Mouse (Mus musculus) midbrain, embryonic 12.5 days (tissue): ENCODE data around the gene Exosc7. TPM values are rescaled to one million over a fixed set of nuclear protein-coding genes. Genes with fewer than 3 reads are reported as not detected.

Experiments used
- ATAC-seq: fragments of 200-750 bp; cut with Nextera tagmentation; 2 replicates; pipeline ENCODE4 v1.8.0; 2017; ENCODE audit warnings: low read depth, moderate TSS enrichment, moderate library complexity; ENCODE audit not compliant: low FRiP score
- H3K27ac ChIP-seq: fragments of 300-500 bp; sonication (generic); replicated peaks from 2 replicates; pipeline ENCODE4 v1.5.1; 2016; ENCODE audit warnings: mild to moderate bottlenecking
- H3K27me3 ChIP-seq: fragments of 300-500 bp; sonication (generic); 2 replicates; pipeline ENCODE4 v1.6.1; 2016; ENCODE audit warnings: mild to moderate bottlenecking
- H3K36me3 ChIP-seq: fragments of 300-500 bp; sonication (generic); 2 replicates; pipeline ENCODE4 v1.6.1; 2016
- H3K4me1 ChIP-seq: fragments of 300-500 bp; sonication (generic); 2 replicates; pipeline ENCODE4 v1.6.1; 2016
- H3K4me2 ChIP-seq: fragments of 300-500 bp; sonication (generic); replicated peaks from 2 replicates; pipeline ENCODE4 v1.6.1; 2016; ENCODE audit warnings: mild to moderate bottlenecking, moderate library complexity
- H3K4me3 ChIP-seq: fragments of 300-500 bp; sonication (generic); 2 replicates; pipeline ENCODE4 v1.5.1; 2016; ENCODE audit warnings: mild to moderate bottlenecking
- H3K9ac ChIP-seq: fragments of 300-500 bp; sonication (generic); replicated peaks from 2 replicates; pipeline ENCODE4 v1.6.1; 2016; ENCODE audit warnings: mild to moderate bottlenecking, moderate library complexity
- H3K9me3 ChIP-seq: fragments of 300-500 bp; sonication (generic); 2 replicates; pipeline ENCODE4 v1.6.1; 2016; ENCODE audit warnings: mild to moderate bottlenecking
- WGBS: fragments of 180-500 bp; shearing (Covaris S2); methylation state at CpG from one replicate; pipeline ENCODE4 v1.1.7; 2016; 5-methylcytosine and 5-hydroxymethylcytosine counted together
- polyA plus RNA-seq: library from polyadenylated mRNA; unstranded; fragments of >200 nt; fragmentation: Nextera tagmentation; extraction: Ambion mirVana; gene quantifications from 2 replicates; pipeline ENCODE4 v1.2.1, GENCODE M21; 2016

The Exosc7 gene
- polyA plus RNA-seq, 1 experiment from 2014 or later, result 103 TPM

DNA sequence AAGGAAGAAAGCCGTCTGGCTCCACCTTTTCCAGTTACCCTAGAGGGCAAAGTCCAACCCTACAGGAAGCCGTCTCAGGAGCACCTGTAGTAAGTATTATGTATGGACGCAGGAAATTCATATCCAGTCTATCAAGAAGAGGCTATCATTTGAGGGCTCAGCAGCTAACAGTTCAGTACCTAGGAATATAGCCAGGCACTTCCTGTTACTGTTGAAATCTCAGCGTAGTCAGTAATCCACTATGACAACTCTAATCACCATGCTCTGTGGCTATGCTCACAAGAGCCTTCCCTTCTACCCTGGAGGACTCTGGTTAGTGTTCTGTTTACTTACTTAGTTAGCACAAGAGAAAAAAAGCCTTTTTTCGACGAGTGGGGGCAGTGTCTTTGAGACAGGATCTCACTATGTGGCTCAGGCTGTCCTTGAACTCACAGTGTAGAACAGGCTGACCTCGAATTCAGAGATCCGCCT lies 1.2 kb upstream of the Exosc7 start:
- 71% methylated on average over 8 of the region's 8 CpGs for whole genome bisulfite sequencing

DNA sequence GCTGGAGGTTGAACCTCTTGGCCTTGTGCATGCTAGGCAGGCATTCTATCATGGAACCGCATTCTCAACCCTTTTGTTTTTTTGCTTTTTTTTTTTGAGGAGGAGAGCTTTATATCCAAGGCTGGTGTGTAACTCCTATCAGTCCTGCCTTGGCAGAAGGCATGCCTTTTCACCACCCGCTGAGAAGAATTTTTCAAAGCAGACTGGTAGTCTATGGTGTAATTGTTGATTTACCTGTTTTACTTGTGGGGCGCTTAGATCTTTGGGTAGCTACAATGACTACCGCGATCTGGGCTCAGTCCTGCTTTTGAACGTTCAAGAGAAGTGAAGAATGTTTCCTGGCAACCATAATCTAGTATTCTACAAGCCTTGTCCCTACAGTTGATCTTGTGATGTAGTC lies 916 bp downstream of the Exosc7 start:
- H3K9ac ChIP-seq, result peak overlapping the region; percentile 93
- H3K4me3 ChIP-seq, result peak overlapping the region; percentile 95
- peaks cover 17% of the 10 kb centered on the region for H3K36me3 ChIP-seq
- ATAC-seq, result no peak
- H3K4me1 ChIP-seq, result peaks cover 18% of the 10 kb centered on the region
- peak overlapping the region; percentile 81 for H3K4me2 ChIP-seq
- WGBS, result 70% methylated on average over 6 of the region's 6 CpGs
- H3K9me3 ChIP-seq, result no peaks in the 10 kb centered on the region
- H3K27me3 ChIP-seq, result no peaks in the 10 kb centered on the region
- no peak overlapping the region for H3K27ac ChIP-seq

More for the DNA sequence above, 1.2 kb upstream of the Exosc7 start:
- Histone ChIP-seq H3K4me3 (peak overlapping the region; percentile 95), H3K27ac (no peak overlapping the region), H3K4me2 (peak overlapping the region; percentile 81), H3K27me3 (no peaks in the 10 kb centered on the region), H3K9ac (0 out of 2 replicates have a peak overlapping the region, but pooled peaks have one; percentile 93), H3K4me1 (peaks cover 18% of the 10 kb centered on the region), H3K9me3 (no peaks in the 10 kb centered on the region), H3K36me3 (peaks cover 9% of the 10 kb centered on the region)
- ATAC-seq, result no peak

DNA sequence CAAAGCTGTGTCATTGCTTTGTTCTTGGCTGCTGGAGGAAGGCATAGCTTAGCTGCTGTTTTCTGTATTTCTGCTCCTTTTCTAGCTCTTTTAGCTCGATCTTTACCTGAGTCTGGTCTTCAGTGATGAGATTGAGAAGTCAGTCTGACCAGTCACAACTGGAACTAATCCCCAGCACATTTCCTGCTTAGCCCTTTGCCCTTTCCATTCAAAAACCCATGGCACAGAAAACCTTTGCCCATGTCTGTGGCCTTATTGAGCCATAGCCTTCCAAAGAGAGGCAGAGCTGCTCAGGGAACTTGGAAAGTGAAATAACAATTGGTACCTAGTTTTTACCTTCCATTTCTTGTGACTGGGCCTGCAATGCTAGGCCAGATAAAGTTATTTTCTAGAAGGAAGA lies 2.6 kb downstream of the Exosc7 start:
- Histone ChIP-seq H3K36me3 (peaks cover 33% of the 10 kb centered on the region), H3K4me1 (peaks cover 18% of the 10 kb centered on the region), H3K9me3 (no peaks in the 10 kb centered on the region), H3K4me3 (no peak overlapping the region), H3K27me3 (no peaks in the 10 kb centered on the region), H3K27ac (no peak overlapping the region), H3K4me2 (no peak overlapping the region), H3K9ac (no peak overlapping the region)
- whole genome bisulfite sequencing, result 91% methylated on average over 1 of the region's 1 CpGs
- no peak for ATAC-seq

DNA sequence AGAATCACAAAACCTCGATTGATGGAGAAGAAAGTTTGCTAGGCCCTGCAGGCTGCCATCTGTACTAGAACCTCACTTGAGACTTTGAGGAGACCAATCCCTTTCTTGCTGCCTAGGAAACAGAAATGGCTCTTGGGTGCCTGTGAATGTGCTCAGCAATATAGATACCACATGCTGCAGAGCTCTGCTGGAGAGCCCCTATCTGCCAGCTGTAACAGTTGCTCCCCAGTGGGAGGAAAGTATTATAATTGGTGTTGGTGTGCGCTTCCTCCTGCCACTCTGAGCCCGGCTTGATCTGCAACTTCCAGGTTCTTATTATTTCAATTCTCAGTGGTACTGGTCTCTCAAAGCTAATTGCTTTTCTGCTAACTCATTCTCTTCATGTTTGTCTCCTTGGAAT lies 10.0 kb downstream of the Exosc7 start:
- Histone ChIP-seq H3K27ac (no peak overlapping the region), H3K27me3 (no peaks in the 10 kb centered on the region), H3K4me3 (no peak overlapping the region), H3K4me1 (no peaks in the 10 kb centered on the region), H3K9me3 (no peaks in the 10 kb centered on the region), H3K9ac (no peak overlapping the region), H3K36me3 (peaks cover 61% of the 10 kb centered on the region), H3K4me2 (no peak overlapping the region)
- ATAC-seq, result no peak
- 90% methylated on average over 3 of the region's 3 CpGs for WGBS

DNA sequence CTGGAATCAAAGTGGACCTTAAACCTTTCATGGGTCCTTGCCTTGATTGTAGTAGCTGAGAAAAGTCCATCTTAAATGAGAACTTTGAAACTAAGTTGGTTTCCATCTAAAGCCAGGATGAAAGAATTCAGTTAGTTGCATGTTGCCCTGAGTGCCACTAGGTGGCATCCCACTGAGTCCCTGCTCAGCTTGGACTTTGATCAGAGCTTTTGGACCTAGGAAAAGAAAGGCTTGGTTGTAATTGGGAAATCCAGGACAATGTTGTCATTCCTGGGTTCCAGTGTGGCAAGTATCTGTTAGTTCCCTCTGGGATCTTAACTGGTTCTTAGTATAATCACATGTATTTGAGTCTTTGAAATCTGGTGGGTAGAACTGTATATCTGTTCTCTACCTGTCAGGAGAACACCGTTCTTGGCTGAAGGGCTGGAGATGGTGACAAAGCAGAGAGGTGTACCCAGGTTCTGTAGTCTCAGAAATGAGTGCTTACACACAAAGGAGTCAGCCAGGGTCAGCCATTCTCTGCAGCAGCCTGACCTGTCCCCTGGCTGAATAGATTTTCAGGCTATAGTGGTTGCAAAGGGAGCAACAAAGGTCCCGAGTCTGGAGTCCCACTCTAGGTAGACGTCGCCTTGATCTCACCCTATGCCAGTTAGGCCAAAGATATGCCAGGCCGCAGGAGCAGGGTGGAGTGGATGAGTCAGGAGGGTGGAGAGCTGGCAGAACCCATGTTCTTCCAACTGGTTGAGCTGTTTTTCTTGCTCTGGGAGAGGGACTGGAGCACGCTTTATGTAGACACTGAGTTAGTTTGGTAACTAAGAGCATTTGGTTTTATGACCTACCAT lies 10.8 kb downstream of the Exosc7 start:
- Histone ChIP-seq H3K9ac (no peak overlapping the region), H3K4me2 (no peak overlapping the region), H3K27ac (no peak overlapping the region), H3K27me3 (no peaks in the 10 kb centered on the region), H3K36me3 (peaks cover 63% of the 10 kb centered on the region), H3K4me1 (no peaks in the 10 kb centered on the region), H3K9me3 (no peaks in the 10 kb centered on the region), H3K4me3 (no peak overlapping the region)
- ATAC-seq, result no peak
- 92% methylated on average over 6 of the region's 6 CpGs for WGBS

DNA sequence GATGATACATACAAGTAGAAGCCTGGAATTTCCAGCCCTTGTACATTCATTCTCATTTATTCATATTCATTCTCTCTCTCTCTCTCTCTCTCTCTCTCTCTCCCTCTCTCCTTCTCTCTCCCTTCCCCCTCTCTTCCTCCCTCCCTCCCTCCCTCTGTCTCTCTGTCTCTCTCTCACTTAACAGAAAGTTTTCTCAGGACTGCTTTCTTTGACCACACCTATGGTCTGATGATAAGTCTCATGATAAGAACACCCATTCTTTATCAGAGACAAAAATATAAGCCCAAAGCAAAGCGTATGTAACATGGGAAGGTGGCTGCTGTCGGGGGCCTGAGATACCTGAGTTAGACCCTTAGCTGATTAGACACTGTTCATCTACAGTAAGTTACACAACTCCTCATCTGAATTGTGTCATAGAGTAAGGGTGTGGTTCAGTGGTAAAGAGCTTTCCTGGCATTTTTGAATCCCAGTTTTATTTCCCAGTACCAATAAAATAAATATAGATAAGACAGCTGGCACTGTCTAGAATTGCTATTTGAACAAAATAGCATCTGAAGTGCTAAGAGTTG lies 11.5 kb downstream of the Exosc7 start:
- Histone ChIP-seq H3K36me3 (peaks cover 62% of the 10 kb centered on the region), H3K4me3 (no peak overlapping the region), H3K27me3 (no peaks in the 10 kb centered on the region), H3K4me1 (no peaks in the 10 kb centered on the region), H3K4me2 (no peak overlapping the region), H3K27ac (no peak overlapping the region), H3K9me3 (no peaks in the 10 kb centered on the region), H3K9ac (no peak overlapping the region)
- 94% methylated on average over 2 of the region's 2 CpGs for WGBS
- ATAC-seq, result no peak

DNA sequence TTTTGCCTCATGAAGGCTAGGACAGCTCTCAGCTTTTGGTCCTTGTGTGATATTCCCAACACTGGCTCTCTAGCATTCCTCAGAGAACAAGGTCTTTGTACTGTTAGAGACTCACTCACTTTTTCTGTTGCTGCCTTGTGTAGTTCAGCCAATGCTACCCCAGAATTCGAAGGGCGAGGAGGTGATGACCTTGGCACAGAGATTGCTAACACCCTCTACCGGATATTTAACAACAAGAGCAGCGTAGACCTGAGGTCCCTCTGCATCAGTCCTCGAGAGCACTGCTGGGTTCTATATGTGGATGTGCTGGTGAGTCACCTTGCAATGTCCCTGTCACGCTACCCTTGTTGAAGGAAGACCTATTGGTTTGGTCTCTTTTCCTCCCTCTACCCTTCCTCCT lies 14.6 kb downstream of the Exosc7 start:
- WGBS, result 95% methylated on average over 6 of the region's 6 CpGs
- Histone ChIP-seq H3K27ac (no peak overlapping the region), H3K9ac (no peak overlapping the region), H3K9me3 (no peaks in the 10 kb centered on the region), H3K36me3 (peaks cover 64% of the 10 kb centered on the region), H3K4me1 (no peaks in the 10 kb centered on the region), H3K27me3 (no peaks in the 10 kb centered on the region), H3K4me3 (no peak overlapping the region), H3K4me2 (no peak overlapping the region)
- no peak for ATAC-seq

DNA sequence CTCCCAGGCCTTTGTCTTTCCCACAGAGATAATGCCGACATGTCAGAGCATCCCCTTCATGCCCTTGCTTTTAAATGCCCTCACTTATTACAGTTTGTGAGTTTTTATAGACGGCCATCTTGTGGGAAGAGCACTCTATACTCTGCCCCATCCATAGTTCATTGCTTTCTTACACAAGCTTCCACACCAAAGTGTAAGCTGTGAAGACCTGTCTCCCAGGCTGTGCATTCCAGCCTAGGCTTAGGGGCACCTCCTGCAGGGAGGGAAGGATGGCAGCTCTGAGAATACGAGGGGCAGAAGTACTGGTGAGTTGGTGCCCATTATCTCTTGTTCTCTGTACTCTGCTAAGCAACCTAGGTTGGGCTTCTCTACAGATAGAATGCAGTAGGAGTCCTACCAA lies 20.0 kb downstream of the Exosc7 start:
- 90% methylated on average over 3 of the region's 3 CpGs for WGBS
- H3K36me3 ChIP-seq, result peaks cover 97% of the 10 kb centered on the region
- H3K27me3 ChIP-seq, result no peaks in the 10 kb centered on the region
- H3K9ac ChIP-seq, result no peak overlapping the region
- ATAC-seq, result no peak
- H3K4me3 ChIP-seq, result no peak overlapping the region
- H3K9me3 ChIP-seq, result no peaks in the 10 kb centered on the region
- no peaks in the 10 kb centered on the region for H3K4me1 ChIP-seq
- H3K4me2 ChIP-seq, result no peak overlapping the region
- no peak overlapping the region for H3K27ac ChIP-seq

DNA sequence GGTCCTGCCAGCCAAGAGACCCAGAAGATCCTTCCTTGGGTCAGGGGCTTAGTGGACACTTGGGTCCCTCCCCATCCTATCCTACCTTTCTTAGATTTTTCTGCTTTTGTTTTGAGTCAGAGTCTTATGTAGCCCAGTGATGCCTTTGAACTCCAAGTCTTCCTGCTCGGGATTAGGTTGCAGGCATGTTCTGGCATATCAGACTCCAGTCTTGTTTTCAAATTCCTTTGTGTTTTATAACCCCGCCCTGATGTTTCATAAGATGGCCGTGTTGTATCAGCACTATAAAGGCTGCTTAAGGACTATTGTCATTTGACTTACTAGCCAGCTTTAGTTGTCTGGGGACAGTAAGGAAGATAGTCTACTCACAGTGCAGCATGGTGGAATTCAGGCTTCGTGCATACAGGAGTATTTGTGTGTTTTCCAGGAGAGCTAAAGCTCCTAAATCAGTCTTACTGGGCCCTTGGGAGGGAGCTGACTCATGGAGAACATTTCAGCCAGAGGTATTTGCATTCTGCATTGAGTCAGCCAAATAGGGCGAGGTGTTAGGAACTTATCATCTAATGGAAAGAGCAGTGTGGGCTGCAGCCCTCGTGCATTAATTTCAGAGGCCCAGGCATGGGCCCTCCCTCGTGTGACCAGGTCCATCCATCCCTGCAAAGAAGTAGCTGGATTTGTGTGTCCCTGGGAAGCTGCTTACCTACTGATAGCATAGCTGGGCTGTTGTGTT lies 24.1 kb downstream of the Exosc7 start:
- H3K9ac ChIP-seq, result no peak overlapping the region
- 88% methylated on average over 7 of the region's 7 CpGs for WGBS
- no peak for ATAC-seq
- H3K4me1 ChIP-seq, result no peaks in the 10 kb centered on the region
- no peak overlapping the region for H3K27ac ChIP-seq
- no peak overlapping the region for H3K4me3 ChIP-seq
- no peaks in the 10 kb centered on the region for H3K9me3 ChIP-seq
- peaks cover 76% of the 10 kb centered on the region for H3K36me3 ChIP-seq
- no peak overlapping the region for H3K4me2 ChIP-seq
- no peaks in the 10 kb centered on the region for H3K27me3 ChIP-seq

DNA sequence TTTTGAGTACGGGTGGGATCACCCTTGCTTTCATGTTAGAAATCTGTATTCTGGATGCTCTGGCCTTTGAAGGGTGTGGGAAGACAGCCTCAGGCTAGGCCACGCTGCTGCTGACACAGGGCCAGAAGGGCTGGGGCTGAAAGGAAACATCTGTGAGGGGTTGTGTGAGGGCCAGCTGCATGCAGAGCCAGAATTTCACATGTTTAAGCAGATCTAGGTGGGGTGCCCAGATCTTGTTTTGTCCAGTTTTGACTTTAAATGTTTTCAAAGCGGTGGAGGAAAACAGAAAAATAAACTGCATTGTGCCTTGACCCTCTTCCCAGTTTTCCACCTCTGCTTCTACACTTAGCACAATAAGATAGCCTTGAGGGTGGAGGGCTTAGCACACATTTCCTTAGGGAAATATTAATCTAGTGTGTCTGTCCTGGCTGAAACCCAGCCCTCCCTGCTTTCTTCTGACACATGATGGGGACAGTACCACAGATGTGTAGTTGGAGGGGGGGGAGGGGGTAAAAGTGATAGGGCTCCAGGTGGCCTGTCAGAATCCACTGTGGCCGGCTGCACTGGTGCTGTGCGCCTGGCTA lies 26.0 kb downstream of the Exosc7 start:
- no peaks in the 10 kb centered on the region for H3K4me1 ChIP-seq
- H3K9me3 ChIP-seq, result 0 out of 2 replicates have a peak, but pooled peaks cover 6% of the 10 kb centered on the region
- no peak overlapping the region for H3K9ac ChIP-seq
- H3K36me3 ChIP-seq, result peaks cover 68% of the 10 kb centered on the region
- no peak overlapping the region for H3K27ac ChIP-seq
- 78% methylated on average over 5 of the region's 5 CpGs for WGBS
- H3K27me3 ChIP-seq, result no peaks in the 10 kb centered on the region
- ATAC-seq, result no peak
- H3K4me3 ChIP-seq, result no peak overlapping the region
- no peak overlapping the region for H3K4me2 ChIP-seq

DNA sequence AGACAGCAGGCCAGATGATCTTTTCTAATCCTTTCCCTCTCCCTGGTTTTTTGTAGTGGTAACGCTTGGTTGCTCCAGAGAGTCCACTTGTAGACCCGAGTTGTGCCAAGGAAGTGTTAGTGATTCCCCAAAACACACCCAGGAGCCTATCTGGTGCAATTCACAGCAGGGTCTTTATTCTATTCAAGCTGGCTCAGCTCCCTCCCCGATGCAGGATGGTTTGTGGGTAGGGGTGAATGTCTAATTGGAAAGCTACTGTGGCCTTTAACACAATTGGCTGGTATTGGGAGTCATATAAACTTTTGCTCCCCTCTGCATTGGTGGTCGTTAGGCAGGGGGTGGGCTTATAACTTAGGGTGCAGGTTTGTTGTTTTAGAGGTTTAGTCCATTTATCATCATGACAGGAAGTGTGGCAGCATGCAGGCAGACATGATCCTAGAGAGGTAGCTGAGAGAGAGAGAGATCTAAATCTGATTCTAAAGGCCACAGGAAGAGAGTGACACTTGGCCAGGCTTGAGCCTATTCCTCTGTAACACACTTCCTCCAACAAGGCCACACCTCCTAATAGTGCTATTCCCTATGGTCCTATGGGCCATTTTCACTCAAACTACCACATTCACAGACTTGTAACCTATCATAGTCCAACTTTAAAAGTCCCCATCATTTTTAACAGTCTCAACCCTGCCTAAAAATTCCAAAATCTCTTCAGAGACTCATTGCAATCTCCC lies 27.0 kb downstream of the Exosc7 start:
- 82% methylated on average over 4 of the region's 4 CpGs for WGBS
- Histone ChIP-seq H3K36me3 (peaks cover 60% of the 10 kb centered on the region), H3K4me1 (no peaks in the 10 kb centered on the region), H3K4me3 (no peak overlapping the region), H3K9me3 (peaks cover 11% of the 10 kb centered on the region; the same call in 1 of the 2 replicates), H3K4me2 (no peak overlapping the region), H3K9ac (no peak overlapping the region), H3K27ac (no peak overlapping the region), H3K27me3 (no peaks in the 10 kb centered on the region)
- no peak for ATAC-seq
